20 mouse cellular contexts compared by ENCODE assay signal in genomic region chr2:50674856-50675175, GRCm38 (mm10).
DNase-seq lines count a peak whose midpoint lies in the region; ATAC-seq and TF ChIP-seq lines count a peak whose summit lies in the region.
"Had no signal": no experiment of that assay in that cellular context is flagged by ENCODE, and none has a peak within 500 bp of the region (broad histone marks: within the 10 kb centered on the region; RNA-seq: fewer than 3 reads in every experiment).

No protein-coding gene starts in this region.

- 49% methylated on average over 3 of the region's 3 CpGs for WGBS in heart, adult 2 months
- WGBS in heart, embryonic 11.5 days (ENCODE audit: insufficient replicate concordance), result 77% methylated on average over 3 of the region's 3 CpGs
- 53% methylated on average over 3 of the region's 3 CpGs for whole genome bisulfite sequencing in liver, adult 2 months
- 67% methylated on average over 3 of the region's 3 CpGs for WGBS in liver, embryonic 12.5 days (ENCODE audit: insufficient replicate concordance)

- H3K36me3 ChIP-seq in heart, adult 2 months (ENCODE audit: control insufficient read depth, insufficient read depth, low read length), result no peaks in the 10 kb centered on the region
- H3K36me3 ChIP-seq in heart, embryonic 11.5 days (ENCODE audit: control insufficient read depth, insufficient read depth, low read length), result no peaks in the 10 kb centered on the region
- H3K36me3 ChIP-seq in liver, adult 2 months (ENCODE audit: control insufficient read depth, insufficient read depth, low read length), result no peaks in the 10 kb centered on the region
- H3K36me3 ChIP-seq in liver, embryonic 12.5 days, result no peaks in the 10 kb centered on the region
- H3K36me3 ChIP-seq: embryonic facial prominence, embryonic 10.5 days; embryonic facial prominence, embryonic 12.5 days; forebrain, embryonic 10.5 days; forebrain, embryonic 12.5 days had no signal

- intact Hi-C loops in heart, adult 2 months (cut with DNase I), result no loop called here

- no peak for TF ChIP-seq POLR2A in heart, adult 2 months (IDR thresholded peaks at IDR 0.05; ENCODE audit: insufficient read depth, low read depth, low read length)
- TF ChIP-seq POLR2A in liver, adult 2 months (IDR thresholded peaks at IDR 0.05; ENCODE audit: extremely low read depth, insufficient read depth, low read length), result no peak

- ATAC-seq in heart, embryonic 11.5 days (replicated peaks; ENCODE audit: insufficient number of reproducible peaks, low FRiP score, low TSS enrichment), result no peak
- ATAC-seq in liver, embryonic 12.5 days, result no peak
- ATAC-seq: forebrain, embryonic 14.5 days; forebrain, embryonic 16.5 days had no signal

- DNase-seq in heart, adult 2 months, result no peak
- DNase-seq in liver, adult 2 months (ENCODE audit: extremely low read depth, low read depth, low spot score), result peak; percentile 28
- peak; percentile 64 for DNase-seq in gonadal fat pad, adult 2 months (ENCODE audit: low read depth)
- no peak for DNase-seq in ovary, postnatal 36 days (ENCODE audit: low spot score)
- DNase-seq: adrenal gland, adult 8-10 months; adrenal gland, postnatal 14 days; adrenal gland, postnatal 36 days; cerebellum, adult 11-12 months; cerebellum, adult 2 months; cerebellum, adult 9-10 months; cerebellum, postnatal 10 days; cerebellum, postnatal 25 days had no signal

- H3K27me3 ChIP-seq in heart, adult 2 months (ENCODE audit: control insufficient read depth, insufficient read depth, low read length), result no peaks in the 10 kb centered on the region
- H3K27me3 ChIP-seq in heart, embryonic 11.5 days (ENCODE audit: control insufficient read depth, insufficient read depth, low read length), result no peaks in the 10 kb centered on the region
- no peaks in the 10 kb centered on the region for H3K27me3 ChIP-seq in liver, adult 2 months (ENCODE audit: control insufficient read depth, insufficient read depth, low read length)
- H3K27me3 ChIP-seq in liver, embryonic 12.5 days (replicated peaks), result no peaks in the 10 kb centered on the region
- H3K27me3 ChIP-seq: embryonic facial prominence, embryonic 12.5 days; forebrain, embryonic 12.5 days had no signal

- no peak for TF ChIP-seq EP300 in heart, adult 2 months (IDR thresholded peaks at IDR 0.05; ENCODE audit: insufficient read depth, low read depth, low read length)

- no peaks in the 10 kb centered on the region for H3K79me2 ChIP-seq in heart, adult 2 months (replicated peaks; ENCODE audit: control insufficient read depth, insufficient read depth, low read length)
- no peaks in the 10 kb centered on the region for H3K79me2 ChIP-seq in liver, adult 2 months (ENCODE audit: control insufficient read depth, insufficient read depth, low read length)

- H3K9ac ChIP-seq in heart, adult 2 months (ENCODE audit: low read depth, low read length), result no peak overlapping the region
- H3K9ac ChIP-seq in heart, embryonic 11.5 days (ENCODE audit: low read depth, low read length), result no peak overlapping the region
- H3K9ac ChIP-seq in liver, adult 2 months (ENCODE audit: low read depth, low read length), result no peak overlapping the region
- no peak overlapping the region for H3K9ac ChIP-seq in liver, embryonic 12.5 days
- H3K9ac ChIP-seq: embryonic facial prominence, embryonic 12.5 days; forebrain, embryonic 12.5 days had no signal

- no peak overlapping the region for H3K4me3 ChIP-seq in heart, adult 2 months
- no peak overlapping the region for H3K4me3 ChIP-seq in heart, embryonic 11.5 days (ENCODE audit: low read depth, low read length)
- H3K4me3 ChIP-seq in liver, adult 2 months (ENCODE audit: insufficient read depth, low read depth, low read length), result no peak overlapping the region
- no peak overlapping the region for H3K4me3 ChIP-seq in liver, embryonic 12.5 days
- H3K4me3 ChIP-seq: embryonic facial prominence, embryonic 10.5 days; embryonic facial prominence, embryonic 12.5 days; forebrain, embryonic 10.5 days; forebrain, embryonic 12.5 days had no signal

- TF ChIP-seq CTCF in heart, adult 2 months (IDR thresholded peaks at IDR 0.05), result no peak
- no peak for TF ChIP-seq CTCF in liver, adult 2 months (IDR thresholded peaks at IDR 0.05; ENCODE audit: low read depth, low read length)

- H3K4me2 ChIP-seq in heart, embryonic 11.5 days, result no peak overlapping the region
- no peak overlapping the region for H3K4me2 ChIP-seq in liver, embryonic 12.5 days
- H3K4me2 ChIP-seq: embryonic facial prominence, embryonic 12.5 days; forebrain, embryonic 12.5 days had no signal

- H3K27ac ChIP-seq in heart, adult 2 months, result peak overlapping the region; percentile 15; the same call in 1 of the 2 replicates
- no peak overlapping the region for H3K27ac ChIP-seq in heart, embryonic 11.5 days (ENCODE audit: low read depth, low read length)
- H3K27ac ChIP-seq in liver, adult 2 months (replicated peaks; ENCODE audit: insufficient read depth, low read depth, low read length), result no peak overlapping the region
- H3K27ac ChIP-seq in liver, embryonic 12.5 days, result no peak overlapping the region
- H3K27ac ChIP-seq: embryonic facial prominence, embryonic 10.5 days; embryonic facial prominence, embryonic 12.5 days; forebrain, embryonic 10.5 days; forebrain, embryonic 12.5 days had no signal

- peaks cover 7% of the 10 kb centered on the region for H3K4me1 ChIP-seq in heart, adult 2 months (ENCODE audit: control insufficient read depth, insufficient read depth, low read length)
- H3K4me1 ChIP-seq in heart, embryonic 11.5 days (ENCODE audit: control insufficient read depth, insufficient read depth, low read length), result no peaks in the 10 kb centered on the region
- no peaks in the 10 kb centered on the region for H3K4me1 ChIP-seq in liver, adult 2 months (ENCODE audit: control insufficient read depth, insufficient read depth, low read length)
- no peaks in the 10 kb centered on the region for H3K4me1 ChIP-seq in liver, embryonic 12.5 days
- H3K4me1 ChIP-seq: embryonic facial prominence, embryonic 10.5 days; embryonic facial prominence, embryonic 12.5 days; forebrain, embryonic 10.5 days; forebrain, embryonic 12.5 days had no signal

- H3K9me3 ChIP-seq in heart, embryonic 11.5 days (replicated peaks; ENCODE audit: control insufficient read depth, low read length), result no peaks in the 10 kb centered on the region
- 0 out of 2 replicates have a peak, but pooled peaks cover 2% of the 10 kb centered on the region for H3K9me3 ChIP-seq in liver, embryonic 12.5 days (replicated peaks)
- H3K9me3 ChIP-seq: embryonic facial prominence, embryonic 10.5 days; embryonic facial prominence, embryonic 12.5 days; forebrain, embryonic 12.5 days had no signal

Comparison
In these comparisons a context has a peak if more than half of its experiments do, and no peak if none do; other contexts are left out.
1. DNase-seq: peak in liver, adult 2 months (single experiment) and gonadal fat pad, adult 2 months (single experiment); none in heart, adult 2 months (0 of 2) and ovary, postnatal 36 days (single experiment).